Mouse (Mus musculus): ENCODE results near the gene Mrpl58. TPM values are rescaled to one million over a fixed set of nuclear protein-coding genes. Genes with fewer than 3 reads are reported as not detected.

The Mrpl58 gene
- polyA plus RNA-seq, 1 experiment from 2014 or later: 177 TPM

DNA sequence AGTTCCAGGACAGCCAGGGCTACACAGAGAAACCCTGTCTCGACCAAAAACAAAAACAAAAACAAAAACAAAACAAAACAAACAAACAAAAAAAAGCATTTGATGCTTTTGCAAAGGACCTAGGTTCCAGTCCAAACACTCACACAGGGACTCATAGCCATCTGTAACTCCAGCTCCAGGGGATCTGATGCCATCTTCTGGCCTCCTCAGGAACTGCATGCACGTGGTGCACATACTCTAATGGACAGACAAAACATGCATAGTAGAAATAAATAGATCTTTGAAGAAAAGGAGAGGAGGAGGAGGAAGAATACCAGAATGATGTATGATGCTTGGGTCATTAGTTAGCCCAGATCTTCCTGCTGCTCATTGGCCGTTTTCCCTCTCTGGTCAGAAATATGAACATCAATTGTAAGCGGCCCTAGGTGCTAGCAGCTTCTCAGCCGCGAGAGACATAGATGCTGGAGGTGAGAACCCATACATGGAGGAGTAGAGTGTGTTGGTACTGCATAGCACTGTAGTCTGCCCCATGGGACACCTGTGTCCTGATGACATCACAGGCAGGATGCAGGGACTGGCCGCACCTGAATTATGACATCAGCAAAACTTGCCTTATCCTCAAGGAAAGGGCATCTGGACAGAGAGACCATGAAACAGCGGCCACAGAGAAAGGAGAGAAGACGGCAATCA, 36.5 kb downstream of the Mrpl58 start, which contains the start of gene Trim80:
Trim80 (plus strand) TSS at position 640 of the 690 bp plus-strand sequence.
- no peak within 1 kb of the TSS for H3K4me2 ChIP-seq
- no peak within 1 kb of the TSS for H3K4me3 ChIP-seq (ENCODE audit: low read depth, low read length)
- H3K27ac ChIP-seq (ENCODE audit: low read depth, low read length): no peak within 1 kb of the TSS
- H3K9ac ChIP-seq (ENCODE audit: low read depth, low read length): no peak within 1 kb of the TSS
- peaks cover 9% of the 10 kb centered on the region for H3K4me1 ChIP-seq (ENCODE audit: control insufficient read depth, insufficient read depth, low read length)
- WGBS (ENCODE audit: insufficient replicate concordance): 85% methylated on average over 9 of the region's 9 CpGs
- H3K36me3 ChIP-seq (ENCODE audit: control insufficient read depth, insufficient read depth, low read length): no peaks in the 10 kb centered on the region
- peaks cover 4% of the 10 kb centered on the region; the same call in 1 of the 2 replicates for H3K9me3 ChIP-seq (replicated peaks; ENCODE audit: control insufficient read depth, low read length)
- H3K27me3 ChIP-seq (ENCODE audit: control insufficient read depth, insufficient read depth, low read length): no peaks in the 10 kb centered on the region
- ATAC-seq (replicated peaks; ENCODE audit: insufficient number of reproducible peaks, low FRiP score, low TSS enrichment): no peak

- Histone ChIP-seq H3K9ac (ENCODE audit: low read depth, low read length) (no peak overlapping the region), H3K9me3 (replicated peaks; ENCODE audit: control insufficient read depth, low read length) (peaks cover 4% of the 10 kb centered on the region; the same call in 1 of the 2 replicates), H3K36me3 (ENCODE audit: control insufficient read depth, insufficient read depth, low read length) (no peaks in the 10 kb centered on the region), H3K4me3 (ENCODE audit: low read depth, low read length) (no peak overlapping the region), H3K4me2 (no peak overlapping the region), H3K4me1 (ENCODE audit: control insufficient read depth, insufficient read depth, low read length) (peaks cover 3% of the 10 kb centered on the region), H3K27me3 (ENCODE audit: control insufficient read depth, insufficient read depth, low read length) (no peaks in the 10 kb centered on the region), H3K27ac (ENCODE audit: low read depth, low read length) (no peak overlapping the region)
- no peak for ATAC-seq (replicated peaks; ENCODE audit: insufficient number of reproducible peaks, low FRiP score, low TSS enrichment)
- 47% methylated on average over 15 of the region's 15 CpGs for WGBS (ENCODE audit: insufficient replicate concordance)
These were observed 37.9 kb downstream of the Mrpl58 start for GRCm38 (mm10) chr11:115441417-115441816.

DNA sequence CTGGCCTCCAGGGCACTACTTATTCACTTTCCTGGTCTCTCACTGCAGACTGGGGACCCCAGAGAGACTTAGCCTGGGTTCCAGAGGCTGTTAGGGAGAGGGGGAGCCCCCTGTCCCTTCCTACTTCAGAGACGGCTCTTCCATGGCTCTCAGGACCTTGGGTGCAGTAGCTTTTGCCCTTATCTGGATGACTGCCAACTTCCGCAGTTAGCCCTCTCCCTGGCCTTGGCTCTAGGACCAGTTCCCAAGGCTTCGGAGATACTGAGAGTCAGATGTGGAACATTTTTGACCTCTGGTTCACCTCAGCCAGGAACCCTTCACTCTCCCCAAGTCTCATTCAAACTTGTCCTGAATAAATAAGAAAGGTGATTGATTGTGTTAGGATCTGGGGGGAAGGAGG, 43.4 kb downstream of the Mrpl58 start:
- no peaks in the 10 kb centered on the region for H3K36me3 ChIP-seq (ENCODE audit: control insufficient read depth, insufficient read depth, low read length)
- peak overlapping the region; percentile 24 for H3K27ac ChIP-seq (ENCODE audit: low read depth, low read length)
- H3K27me3 ChIP-seq (ENCODE audit: control insufficient read depth, insufficient read depth, low read length): no peaks in the 10 kb centered on the region
- H3K4me3 ChIP-seq (ENCODE audit: low read depth, low read length): no peak overlapping the region
- no peak; the same call in 1 of the 2 replicates for ATAC-seq (replicated peaks; ENCODE audit: insufficient number of reproducible peaks, low FRiP score, low TSS enrichment)
- peaks cover 21% of the 10 kb centered on the region for H3K4me1 ChIP-seq (ENCODE audit: control insufficient read depth, insufficient read depth, low read length)
- H3K4me2 ChIP-seq: no peak overlapping the region
- no peaks in the 10 kb centered on the region for H3K9me3 ChIP-seq (replicated peaks; ENCODE audit: control insufficient read depth, low read length)
- peak overlapping the region; percentile 31; the same call in 1 of the 2 replicates for H3K9ac ChIP-seq (ENCODE audit: low read depth, low read length)
- 16% methylated on average over 3 of the region's 3 CpGs for WGBS (ENCODE audit: insufficient replicate concordance)

DNA sequence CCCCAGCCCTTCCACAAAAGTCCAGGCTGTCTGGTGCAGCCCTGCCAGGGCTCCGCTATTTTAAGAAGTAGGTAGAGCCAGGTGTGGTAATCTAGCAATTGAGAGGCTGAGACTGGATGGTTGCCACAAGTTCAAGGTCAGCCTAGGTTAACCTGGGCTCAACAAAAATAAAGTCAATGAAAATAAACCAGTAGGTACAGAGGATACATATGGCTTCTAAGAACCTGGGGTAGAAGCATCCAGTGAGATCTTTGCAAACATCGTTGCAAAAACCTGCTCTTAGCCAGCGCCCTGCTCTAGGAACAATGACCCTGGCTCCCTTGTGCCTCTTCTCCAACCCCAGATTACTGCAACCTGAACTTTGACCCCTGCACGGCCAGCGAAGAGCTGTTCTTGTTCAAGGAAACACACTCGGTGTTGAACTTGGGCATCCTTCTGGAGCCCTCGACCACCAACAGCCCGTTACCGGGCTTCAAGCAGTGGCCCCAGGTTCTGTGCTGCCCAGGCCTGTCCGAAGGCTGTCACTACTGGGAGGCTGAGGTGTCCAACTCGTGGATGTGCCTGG, 43.9 kb downstream of the Mrpl58 start:
- Histone ChIP-seq H3K36me3 (ENCODE audit: control insufficient read depth, insufficient read depth, low read length) (no peaks in the 10 kb centered on the region), H3K4me2 (no peak overlapping the region), H3K27ac (ENCODE audit: low read depth, low read length) (no peak overlapping the region; the same call in 1 of the 2 replicates), H3K27me3 (ENCODE audit: control insufficient read depth, insufficient read depth, low read length) (no peaks in the 10 kb centered on the region), H3K4me3 (ENCODE audit: low read depth, low read length) (no peak overlapping the region), H3K4me1 (ENCODE audit: control insufficient read depth, insufficient read depth, low read length) (peaks cover 21% of the 10 kb centered on the region), H3K9ac (ENCODE audit: low read depth, low read length) (no peak overlapping the region), H3K9me3 (replicated peaks; ENCODE audit: control insufficient read depth, low read length) (no peaks in the 10 kb centered on the region)
- WGBS (ENCODE audit: insufficient replicate concordance): 76% methylated on average over 11 of the region's 11 CpGs
- no peak for ATAC-seq (replicated peaks; ENCODE audit: insufficient number of reproducible peaks, low FRiP score, low TSS enrichment)

DNA sequence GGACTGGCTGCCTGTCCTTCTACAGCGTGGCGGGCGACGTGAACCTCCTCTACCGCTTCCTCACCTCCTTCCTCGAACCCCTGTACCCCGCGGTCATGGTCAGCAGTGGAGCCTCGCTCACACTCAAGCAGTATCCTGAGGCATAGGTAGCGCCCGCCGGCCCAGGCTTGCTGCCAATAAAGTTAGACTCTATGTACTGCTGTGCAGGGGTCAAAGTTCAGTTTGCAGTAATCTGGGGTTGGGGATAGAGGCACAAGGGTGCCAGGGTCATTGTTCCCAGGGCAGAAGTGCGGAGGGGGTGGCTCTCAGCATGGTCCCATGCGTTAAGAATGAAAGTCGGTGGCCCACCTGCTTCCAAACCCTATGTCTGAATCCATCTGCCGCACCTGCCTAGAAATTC, 44.5 kb downstream of the Mrpl58 start:
- WGBS (ENCODE audit: insufficient replicate concordance): 86% methylated on average over 16 of the region's 16 CpGs
- no peak overlapping the region for H3K27ac ChIP-seq (ENCODE audit: low read depth, low read length)
- H3K9me3 ChIP-seq (replicated peaks; ENCODE audit: control insufficient read depth, low read length): no peaks in the 10 kb centered on the region
- peaks cover 21% of the 10 kb centered on the region for H3K4me1 ChIP-seq (ENCODE audit: control insufficient read depth, insufficient read depth, low read length)
- ATAC-seq (replicated peaks; ENCODE audit: insufficient number of reproducible peaks, low FRiP score, low TSS enrichment): no peak
- no peak overlapping the region for H3K9ac ChIP-seq (ENCODE audit: low read depth, low read length)
- no peaks in the 10 kb centered on the region for H3K27me3 ChIP-seq (ENCODE audit: control insufficient read depth, insufficient read depth, low read length)
- H3K4me2 ChIP-seq: no peak overlapping the region
- H3K4me3 ChIP-seq (ENCODE audit: low read depth, low read length): no peak overlapping the region
- H3K36me3 ChIP-seq (ENCODE audit: control insufficient read depth, insufficient read depth, low read length): no peaks in the 10 kb centered on the region

- Histone ChIP-seq H3K9me3 (replicated peaks; ENCODE audit: control insufficient read depth, low read length) (no peaks in the 10 kb centered on the region), H3K4me2 (no peak overlapping the region), H3K27me3 (ENCODE audit: control insufficient read depth, insufficient read depth, low read length) (no peaks in the 10 kb centered on the region), H3K36me3 (ENCODE audit: control insufficient read depth, insufficient read depth, low read length) (no peaks in the 10 kb centered on the region), H3K9ac (ENCODE audit: low read depth, low read length) (no peak overlapping the region), H3K4me3 (ENCODE audit: low read depth, low read length) (no peak overlapping the region), H3K27ac (ENCODE audit: low read depth, low read length) (no peak overlapping the region), H3K4me1 (ENCODE audit: control insufficient read depth, insufficient read depth, low read length) (peaks cover 23% of the 10 kb centered on the region)
- WGBS (ENCODE audit: insufficient replicate concordance): 59% methylated on average over 7 of the region's 7 CpGs
- ATAC-seq (replicated peaks; ENCODE audit: insufficient number of reproducible peaks, low FRiP score, low TSS enrichment): no peak
These were observed 45.4 kb downstream of the Mrpl58 start for GRCm38 (mm10) chr11:115448998-115449397.

DNA sequence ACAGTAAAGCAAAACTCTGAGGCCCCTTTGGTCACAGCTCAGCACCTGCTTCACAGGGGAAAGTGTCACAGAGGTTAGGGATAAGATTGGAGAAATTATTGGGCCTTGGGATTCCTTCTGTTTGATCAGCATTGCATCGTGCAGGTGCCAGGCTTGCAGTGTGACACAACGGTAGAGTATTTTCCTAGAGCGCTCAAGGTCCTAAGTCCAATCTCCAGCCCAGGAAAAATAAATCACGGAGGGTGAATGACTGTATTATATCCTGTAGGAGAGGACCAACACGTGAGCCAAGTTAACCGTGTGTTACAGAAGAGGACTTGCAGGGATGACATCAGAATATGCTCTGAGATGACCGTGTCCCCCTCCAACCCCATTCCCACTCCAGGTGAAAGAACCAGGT, 46.6 kb downstream of the Mrpl58 start:
- ATAC-seq (replicated peaks; ENCODE audit: insufficient number of reproducible peaks, low FRiP score, low TSS enrichment): no peak
- Histone ChIP-seq H3K4me2 (no peak overlapping the region), H3K27me3 (ENCODE audit: control insufficient read depth, insufficient read depth, low read length) (no peaks in the 10 kb centered on the region), H3K4me3 (ENCODE audit: low read depth, low read length) (no peak overlapping the region), H3K9me3 (replicated peaks; ENCODE audit: control insufficient read depth, low read length) (no peaks in the 10 kb centered on the region), H3K36me3 (ENCODE audit: control insufficient read depth, insufficient read depth, low read length) (no peaks in the 10 kb centered on the region), H3K27ac (ENCODE audit: low read depth, low read length) (no peak overlapping the region), H3K4me1 (ENCODE audit: control insufficient read depth, insufficient read depth, low read length) (peaks cover 23% of the 10 kb centered on the region), H3K9ac (ENCODE audit: low read depth, low read length) (no peak overlapping the region)
- WGBS (ENCODE audit: insufficient replicate concordance): 79% methylated on average over 7 of the region's 7 CpGs

GRCm38 (mm10) chr11:115451781-115452241, 48.3 kb downstream of the Mrpl58 start:
- WGBS (ENCODE audit: insufficient replicate concordance): 83% methylated on average over 8 of the region's 8 CpGs
- no peaks in the 10 kb centered on the region for H3K9me3 ChIP-seq (replicated peaks; ENCODE audit: control insufficient read depth, low read length)
- ATAC-seq (replicated peaks; ENCODE audit: insufficient number of reproducible peaks, low FRiP score, low TSS enrichment): no peak
- peaks cover 16% of the 10 kb centered on the region for H3K4me1 ChIP-seq (ENCODE audit: control insufficient read depth, insufficient read depth, low read length)
- H3K27ac ChIP-seq (ENCODE audit: low read depth, low read length): no peak overlapping the region
- no peak overlapping the region for H3K9ac ChIP-seq (ENCODE audit: low read depth, low read length)
- H3K4me2 ChIP-seq: no peak overlapping the region
- H3K4me3 ChIP-seq (ENCODE audit: low read depth, low read length): no peak overlapping the region
- H3K36me3 ChIP-seq (ENCODE audit: control insufficient read depth, insufficient read depth, low read length): no peaks in the 10 kb centered on the region
- no peaks in the 10 kb centered on the region for H3K27me3 ChIP-seq (ENCODE audit: control insufficient read depth, insufficient read depth, low read length)

Data from heart, embryonic 11.5 days (tissue).